10 mouse cellular contexts compared by ENCODE assay signal in the genomic region with DNA sequence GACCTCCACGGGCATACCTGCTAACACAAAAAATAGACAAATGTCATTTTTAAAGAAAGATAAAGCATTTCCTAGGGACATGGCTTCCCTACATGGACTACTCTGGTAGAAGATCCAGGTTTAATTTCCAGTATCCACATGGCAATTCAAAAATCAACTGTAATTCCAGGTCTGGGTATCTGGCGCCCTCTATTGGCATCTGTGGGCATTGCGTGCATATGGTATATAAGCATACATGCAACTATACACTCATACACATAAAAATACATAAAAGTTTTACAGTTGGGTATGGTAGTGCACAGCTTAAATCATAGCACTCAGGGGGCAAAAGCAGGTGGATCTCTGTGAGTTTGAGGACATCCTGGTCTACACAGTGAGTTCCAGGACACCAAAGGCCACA. TPM values are rescaled to one million over a fixed set of nuclear protein-coding genes. Genes with fewer than 3 reads are reported as not detected.
A peak's percentile ranks its signal among the peaks of the same experiment; 100 is the strongest.
DNase-seq lines count a peak whose midpoint lies in the region; ATAC-seq and TF ChIP-seq lines count a peak whose summit lies in the region.
"Had no signal": no experiment of that assay in that cellular context is flagged by ENCODE, and none has a peak within 500 bp of the region (broad histone marks: within the 10 kb centered on the region; RNA-seq: fewer than 3 reads in every experiment).

No protein-coding gene starts in this region.

- H3K9ac ChIP-seq in forebrain, embryonic 11.5 days (ENCODE audit: low read length), result no peak overlapping the region
- H3K9ac ChIP-seq in forebrain, embryonic 12.5 days, result no peak overlapping the region
- H3K9ac ChIP-seq in midbrain, embryonic 11.5 days (ENCODE audit: low read length), result no peak overlapping the region
- no peak overlapping the region for H3K9ac ChIP-seq in midbrain, embryonic 16.5 days (ENCODE audit: low read depth, low read length)
- H3K9ac ChIP-seq in stomach, postnatal 0 days (ENCODE audit: low read length), result no peak overlapping the region

- H3K4me3 ChIP-seq in forebrain, embryonic 11.5 days (ENCODE audit: low read depth, low read length), result no peak overlapping the region
- no peak overlapping the region for H3K4me3 ChIP-seq in forebrain, embryonic 12.5 days (replicated peaks)
- H3K4me3 ChIP-seq in midbrain, embryonic 11.5 days (ENCODE audit: low read depth, low read length), result no peak overlapping the region
- H3K4me3 ChIP-seq in midbrain, embryonic 16.5 days (ENCODE audit: low read depth, low read length), result no peak overlapping the region
- H3K4me3 ChIP-seq in stomach, postnatal 0 days (ENCODE audit: low read depth, low read length), result no peak overlapping the region

- no peaks in the 10 kb centered on the region for H3K36me3 ChIP-seq in forebrain, embryonic 11.5 days (ENCODE audit: control insufficient read depth, insufficient read depth, low read length)
- H3K36me3 ChIP-seq in forebrain, embryonic 12.5 days (replicated peaks), result no peaks in the 10 kb centered on the region
- H3K36me3 ChIP-seq in midbrain, embryonic 11.5 days (ENCODE audit: control insufficient read depth, insufficient read depth, low read length), result no peaks in the 10 kb centered on the region
- no peaks in the 10 kb centered on the region for H3K36me3 ChIP-seq in midbrain, embryonic 16.5 days (ENCODE audit: control insufficient read depth, insufficient read depth, low read length)
- no peaks in the 10 kb centered on the region for H3K36me3 ChIP-seq in stomach, postnatal 0 days (ENCODE audit: control insufficient read depth, insufficient read depth, low read length)

- WGBS in forebrain, embryonic 11.5 days, result 56% methylated on average over 3 of the region's 3 CpGs
- whole genome bisulfite sequencing in forebrain, embryonic 12.5 days, result 54% methylated on average over 3 of the region's 3 CpGs
- WGBS in midbrain, embryonic 11.5 days, result 54% methylated on average over 3 of the region's 3 CpGs
- WGBS in midbrain, embryonic 16.5 days, result 56% methylated on average over 3 of the region's 3 CpGs
- 63% methylated on average over 3 of the region's 3 CpGs for WGBS in stomach, postnatal 0 days

- no peak for ATAC-seq in forebrain, embryonic 11.5 days (replicated peaks; ENCODE audit: low FRiP score)
- no peak for ATAC-seq in forebrain, embryonic 12.5 days (ENCODE audit: low FRiP score)
- ATAC-seq in midbrain, embryonic 11.5 days (ENCODE audit: low FRiP score), result no peak
- no peak for ATAC-seq in midbrain, embryonic 16.5 days
- ATAC-seq in stomach, postnatal 0 days (ENCODE audit: low FRiP score, low TSS enrichment), result no peak

- H3K27ac ChIP-seq in forebrain, embryonic 11.5 days (ENCODE audit: low read depth, low read length), result no peak overlapping the region
- H3K27ac ChIP-seq in forebrain, embryonic 12.5 days, result no peak overlapping the region
- no peak overlapping the region for H3K27ac ChIP-seq in midbrain, embryonic 11.5 days (ENCODE audit: low read depth, low read length)
- H3K27ac ChIP-seq in midbrain, embryonic 16.5 days (ENCODE audit: low read length), result no peak overlapping the region
- no peak overlapping the region for H3K27ac ChIP-seq in stomach, postnatal 0 days (replicated peaks)

- H3K4me1 ChIP-seq in forebrain, embryonic 11.5 days (replicated peaks; ENCODE audit: control insufficient read depth, insufficient read depth, low read length), result peaks cover 2% of the 10 kb centered on the region; the same call in 1 of the 2 replicates
- H3K4me1 ChIP-seq in forebrain, embryonic 12.5 days, result no peaks in the 10 kb centered on the region; the same call in 1 of the 2 replicates
- H3K4me1 ChIP-seq in midbrain, embryonic 11.5 days (ENCODE audit: control insufficient read depth, insufficient read depth, low read length), result no peaks in the 10 kb centered on the region
- no peaks in the 10 kb centered on the region for H3K4me1 ChIP-seq in midbrain, embryonic 16.5 days (ENCODE audit: control insufficient read depth, insufficient read depth, low read length)
- no peaks in the 10 kb centered on the region for H3K4me1 ChIP-seq in stomach, postnatal 0 days (replicated peaks; ENCODE audit: control insufficient read depth, insufficient read depth)

- peak; percentile 67 for DNase-seq in forebrain, embryonic 11.5 days (ENCODE audit: low spot score)
- peak; percentile 93 for DNase-seq in midbrain, embryonic 11.5 days (ENCODE audit: low spot score, missing footprints)
- DNase-seq in adrenal gland, postnatal 36 days, result peak; percentile 28 to 50
- DNase-seq in kidney, postnatal 36 days, result peak; percentile 34 to 75
- peak; percentile 64 for DNase-seq in stomach, postnatal 0 days (ENCODE audit: low spot score)
- DNase-seq in gastrocnemius, postnatal 25 days, result no peak

- no peaks in the 10 kb centered on the region for H3K9me3 ChIP-seq in forebrain, embryonic 11.5 days (ENCODE audit: control insufficient read depth, low read length)
- H3K9me3 ChIP-seq in forebrain, embryonic 12.5 days, result no peaks in the 10 kb centered on the region; the same call in 1 of the 2 replicates
- H3K9me3 ChIP-seq in midbrain, embryonic 11.5 days (ENCODE audit: control insufficient read depth, low read length), result 0 out of 2 replicates have a peak, but pooled peaks cover 3% of the 10 kb centered on the region
- H3K9me3 ChIP-seq in midbrain, embryonic 16.5 days (replicated peaks; ENCODE audit: control insufficient read depth, low read length, poor library complexity, severe bottlenecking), result no peaks in the 10 kb centered on the region
- no peaks in the 10 kb centered on the region for H3K9me3 ChIP-seq in stomach, postnatal 0 days (ENCODE audit: control insufficient read depth, low read length)

- TF ChIP-seq EP300 in stomach, postnatal 0 days (optimal IDR thresholded peaks at IDR 0.05), result no peak

- no peaks in the 10 kb centered on the region for H3K27me3 ChIP-seq in forebrain, embryonic 11.5 days (ENCODE audit: control insufficient read depth, insufficient read depth, low read length)
- H3K27me3 ChIP-seq in forebrain, embryonic 12.5 days, result no peaks in the 10 kb centered on the region
- H3K27me3 ChIP-seq in midbrain, embryonic 11.5 days (ENCODE audit: control insufficient read depth, insufficient read depth, low read length), result no peaks in the 10 kb centered on the region
- H3K27me3 ChIP-seq in midbrain, embryonic 16.5 days (ENCODE audit: control insufficient read depth, insufficient read depth, low read depth, low read length), result no peaks in the 10 kb centered on the region
- no peaks in the 10 kb centered on the region for H3K27me3 ChIP-seq in stomach, postnatal 0 days (ENCODE audit: control insufficient read depth, insufficient read depth, low read length)

- TF ChIP-seq CTCF in stomach, postnatal 0 days (IDR thresholded peaks at IDR 0.05; ENCODE audit: low read depth), result peak; percentile 75

- H3K4me2 ChIP-seq in forebrain, embryonic 11.5 days (ENCODE audit: low read depth, low read length, severe bottlenecking), result no peak overlapping the region
- H3K4me2 ChIP-seq in forebrain, embryonic 12.5 days, result no peak overlapping the region
- no peak overlapping the region for H3K4me2 ChIP-seq in midbrain, embryonic 11.5 days
- no peak overlapping the region for H3K4me2 ChIP-seq in midbrain, embryonic 16.5 days (ENCODE audit: low read length)
- no peak overlapping the region for H3K4me2 ChIP-seq in stomach, postnatal 0 days (replicated peaks; ENCODE audit: low read depth)

RNA-seq across cellular contexts. Expression of a gene that starts 4.2 kb away (rescaled TPM):
- polyA plus RNA-seq in forebrain, embryonic 11.5 days (2014; fragmentation: Nextera tagmentation; extraction: Ambion mirVana), result not detected in 2 replicates
- polyA plus RNA-seq in forebrain, embryonic 12.5 days (2016; fragmentation: Nextera tagmentation; extraction: Ambion mirVana), result not detected in 2 replicates
- polyA plus RNA-seq in midbrain, embryonic 11.5 days (2014; fragmentation: Nextera tagmentation; extraction: Ambion mirVana), result not detected in 2 replicates
- not detected in 2 replicates for polyA plus RNA-seq in midbrain, embryonic 16.5 days (2015; fragmentation: Nextera tagmentation; extraction: Ambion mirVana)
- not detected for total RNA-seq in adrenal gland, postnatal 36 days (2021)
- polyA plus RNA-seq in stomach, postnatal 0 days (2015; fragmentation: Nextera tagmentation; extraction: Ambion mirVana), result not detected in 2 replicates
- not detected for total RNA-seq in gastrocnemius, postnatal 25 days (2021)
- polyA plus RNA-seq: liver, embryonic 16.5 days; spleen, adult 2 months had no signal

RNA-seq across cellular contexts. Expression of a gene that starts 33.7 kb away (rescaled TPM):
- 1.7 and 2.6 TPM in 2 replicates for polyA plus RNA-seq in forebrain, embryonic 11.5 days (2014; fragmentation: Nextera tagmentation; extraction: Ambion mirVana)
- polyA plus RNA-seq in forebrain, embryonic 12.5 days (2016; fragmentation: Nextera tagmentation; extraction: Ambion mirVana), result 2.1 and 2.3 TPM in 2 replicates
- polyA plus RNA-seq in midbrain, embryonic 11.5 days (2014; fragmentation: Nextera tagmentation; extraction: Ambion mirVana), result 1.1 and 1.3 TPM in 2 replicates
- 2.9 and 3.3 TPM in 2 replicates for polyA plus RNA-seq in midbrain, embryonic 16.5 days (2015; fragmentation: Nextera tagmentation; extraction: Ambion mirVana)
- 1 to 10 TPM; 3.0 to 4.9 TPM for total RNA-seq in adrenal gland, postnatal 36 days (2021)
- 28.1 and 28.4 TPM in 2 replicates for polyA plus RNA-seq in stomach, postnatal 0 days (2015; fragmentation: Nextera tagmentation; extraction: Ambion mirVana)
- total RNA-seq in gastrocnemius, postnatal 25 days (2021), result 10 to 100 TPM; 23.0 to 24.7 TPM

RNA-seq across cellular contexts. Expression of a gene that starts 43.9 kb away (rescaled TPM):
- 41.7 and 42.2 TPM in 2 replicates for polyA plus RNA-seq in forebrain, embryonic 11.5 days (2014; fragmentation: Nextera tagmentation; extraction: Ambion mirVana)
- 39.1 and 42.0 TPM in 2 replicates for polyA plus RNA-seq in forebrain, embryonic 12.5 days (2016; fragmentation: Nextera tagmentation; extraction: Ambion mirVana)
- 41.7 and 43.4 TPM in 2 replicates for polyA plus RNA-seq in midbrain, embryonic 11.5 days (2014; fragmentation: Nextera tagmentation; extraction: Ambion mirVana)
- 27.3 and 27.9 TPM in 2 replicates for polyA plus RNA-seq in midbrain, embryonic 16.5 days (2015; fragmentation: Nextera tagmentation; extraction: Ambion mirVana)
- total RNA-seq in adrenal gland, postnatal 36 days (2021), result 10 to 100 TPM; 47.5 to 50.6 TPM
- polyA plus RNA-seq in stomach, postnatal 0 days (2015; fragmentation: Nextera tagmentation; extraction: Ambion mirVana), result 21.7 and 22.3 TPM in 2 replicates
- 10 to 100 TPM; 16.7 to 21.1 TPM for total RNA-seq in gastrocnemius, postnatal 25 days (2021)

RNA-seq across cellular contexts. Expression of a gene that starts 46.5 kb away (rescaled TPM):
- 3.9 and 4.4 TPM in 2 replicates for polyA plus RNA-seq in forebrain, embryonic 11.5 days (2014; fragmentation: Nextera tagmentation; extraction: Ambion mirVana)
- polyA plus RNA-seq in forebrain, embryonic 12.5 days (2016; fragmentation: Nextera tagmentation; extraction: Ambion mirVana), result 2.3 and 2.4 TPM in 2 replicates
- polyA plus RNA-seq in midbrain, embryonic 11.5 days (2014; fragmentation: Nextera tagmentation; extraction: Ambion mirVana), result 2.7 and 4.3 TPM in 2 replicates
- polyA plus RNA-seq in midbrain, embryonic 16.5 days (2015; fragmentation: Nextera tagmentation; extraction: Ambion mirVana), result 1.2 and 1.8 TPM in 2 replicates
- total RNA-seq in adrenal gland, postnatal 36 days (2021), result under 1 TPM; 0.49 to 0.70 TPM
- 0.30 and 0.42 TPM in 2 replicates for polyA plus RNA-seq in stomach, postnatal 0 days (2015; fragmentation: Nextera tagmentation; extraction: Ambion mirVana)
- total RNA-seq in gastrocnemius, postnatal 25 days (2021), result under 1 TPM in 1 of 2 experiments, not detected in 1; 0.08 TPM
